Mouse (Mus musculus) cerebellum, adult 9-11 months (tissue): ENCODE results near the gene Fam83b.
A peak's percentile ranks its signal among the peaks of the same experiment; 100 is the strongest.

Experiments
- DNase-seq: peaks from one replicate; pipeline ENCODE4 v3.0.0; 2022

Fam83b gene

GRCm38 (mm10) chr9:76566515-76567280, at the start of gene Fam83b:
Gene Fam83b, minus strand, starts transcription at chr9:76567116.
- DNase-seq = no peak

GRCm38 (mm10) chr9:76614165-76614564, 47.2 kb upstream of the Fam83b start:
- no peak for DNase-seq

GRCm38 (mm10) chr9:76603744-76604143, 36.8 kb upstream of the Fam83b start:
- DNase-seq = no peak

GRCm38 (mm10) chr9:76602874-76603273, 36.0 kb upstream of the Fam83b start:
- DNase-seq = no peak

- no peak for DNase-seq
These were observed 30.5 kb upstream of the Fam83b start for GRCm38 (mm10) chr9:76597395-76597794.

GRCm38 (mm10) chr9:76593841-76594240, 26.9 kb upstream of the Fam83b start:
- DNase-seq = no peak

- no peak for DNase-seq
These were observed 17.0 kb upstream of the Fam83b start for GRCm38 (mm10) chr9:76583943-76584342.

- DNase-seq = no peak
These were observed 15.1 kb upstream of the Fam83b start for GRCm38 (mm10) chr9:76581966-76582365.

- no peak for DNase-seq
These were observed 352 bp upstream of the Fam83b start for GRCm38 (mm10) chr9:76567281-76567655.

GRCm38 (mm10) chr9:76565656-76566055, 1.3 kb downstream of the Fam83b start:
- no peak for DNase-seq

- DNase-seq = no peak
These were observed 2.8 kb downstream of the Fam83b start for GRCm38 (mm10) chr9:76564071-76564470.

- no peak for DNase-seq
These were observed 4.1 kb downstream of the Fam83b start for GRCm38 (mm10) chr9:76562794-76563193.

- no peak for DNase-seq
These were observed 7.7 kb downstream of the Fam83b start for GRCm38 (mm10) chr9:76559240-76559639.

GRCm38 (mm10) chr9:76553758-76554157, 13.2 kb downstream of the Fam83b start:
- DNase-seq = no peak

GRCm38 (mm10) chr9:76553115-76553514, 13.8 kb downstream of the Fam83b start:
- no peak for DNase-seq

- DNase-seq = peak; percentile 5
These were observed 20.2 kb downstream of the Fam83b start for GRCm38 (mm10) chr9:76546714-76547113.

- no peak for DNase-seq
These were observed 26.2 kb downstream of the Fam83b start for GRCm38 (mm10) chr9:76540684-76541083.

GRCm38 (mm10) chr9:76539953-76540621, 26.8 kb downstream of the Fam83b start:
- DNase-seq = no peak

GRCm38 (mm10) chr9:76539271-76539670, 27.6 kb downstream of the Fam83b start:
- no peak for DNase-seq

GRCm38 (mm10) chr9:76536032-76536431, 30.9 kb downstream of the Fam83b start:
- DNase-seq = no peak

- DNase-seq = no peak
These were observed 34.5 kb downstream of the Fam83b start for GRCm38 (mm10) chr9:76532403-76532802.

- DNase-seq = no peak
These were observed 35.5 kb downstream of the Fam83b start for GRCm38 (mm10) chr9:76531368-76531767.

- DNase-seq = no peak
These were observed 41.3 kb downstream of the Fam83b start for GRCm38 (mm10) chr9:76525592-76525991.

- DNase-seq = no peak
These were observed 43.8 kb downstream of the Fam83b start for GRCm38 (mm10) chr9:76523075-76523474.

- DNase-seq = no peak
These were observed 45.3 kb downstream of the Fam83b start for GRCm38 (mm10) chr9:76521640-76522039.
